Mouse (Mus musculus) liver, adult 2 months (tissue): ENCODE measurements around the gene Lpp.

Source experiments
- CTCF ChIP-seq: fragments of 200-500 bp; IDR thresholded peaks from 2 replicates; pipeline ENCODE4 v1.5.1; 2011; ENCODE audit warnings: low read depth, low read length, control low read depth
- POLR2A ChIP-seq: fragments of 200-500 bp; IDR thresholded peaks from 2 replicates; pipeline ENCODE4 v1.6.1; 2011; ENCODE audit warnings: low read length, control low read depth; ENCODE audit not compliant: insufficient read depth; ENCODE audit errors: extremely low read depth

DNA sequence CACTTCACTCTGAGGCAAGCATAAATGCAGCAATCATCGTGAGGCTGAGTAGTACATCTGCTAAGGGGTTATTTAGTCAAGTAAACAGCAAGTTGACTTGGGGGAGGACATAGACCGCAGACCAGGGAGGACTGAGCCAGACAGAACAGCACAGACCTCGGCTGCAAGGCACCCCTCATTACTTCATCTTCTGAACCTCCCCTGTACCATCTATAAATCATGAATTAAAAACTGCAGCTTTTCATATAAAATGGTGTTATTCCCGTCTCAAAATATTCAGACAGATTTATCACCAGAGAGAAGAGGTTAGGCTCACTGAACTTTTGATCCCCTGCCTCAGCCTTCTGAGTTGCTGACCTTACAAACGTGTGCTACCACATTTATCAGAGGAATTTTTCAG, 558.6 kb downstream of the Lpp start:
- TF ChIP-seq CTCF (no peak), POLR2A (no peak)
